Mouse (Mus musculus) intestine, embryonic 15.5 days (tissue): ENCODE results near the gene Ube2l6. TPM values are rescaled to one million over a fixed set of nuclear protein-coding genes. Genes with fewer than 3 reads are reported as not detected.
A peak's percentile ranks its signal among the peaks of the same experiment; 100 is the strongest.

Experiments used
- ATAC-seq: fragments of 200-750 bp; cut with Nextera tagmentation; 2 replicates; pipeline ENCODE4 v1.8.0; 2017; ENCODE audit warnings: moderate TSS enrichment, moderate library complexity
- H3K27ac ChIP-seq: fragments of 300-500 bp; sonication (generic); 2 replicates; pipeline ENCODE4 v1.5.1; 2015; ENCODE audit warnings: mild to moderate bottlenecking, inconsistent platforms
- H3K27me3 ChIP-seq: fragments of 300-500 bp; sonication (generic); replicated peaks from 2 replicates; pipeline ENCODE4 v1.6.1; 2015; ENCODE audit warnings: inconsistent platforms
- H3K36me3 ChIP-seq: fragments of 300-500 bp; sonication (generic); 2 replicates; pipeline ENCODE4 v1.6.1; 2015; ENCODE audit warnings: inconsistent platforms
- H3K4me1 ChIP-seq: fragments of 300-500 bp; sonication (generic); replicated peaks from 2 replicates; pipeline ENCODE4 v1.6.1; 2015; ENCODE audit warnings: inconsistent platforms
- H3K4me2 ChIP-seq: fragments of 300-500 bp; sonication (generic); replicated peaks from 2 replicates; pipeline ENCODE4 v1.6.1; 2015; ENCODE audit warnings: mild to moderate bottlenecking, inconsistent platforms
- H3K4me3 ChIP-seq: fragments of 300-500 bp; sonication (generic); replicated peaks from 2 replicates; pipeline ENCODE4 v1.5.1; 2015; ENCODE audit warnings: inconsistent platforms
- H3K9ac ChIP-seq: fragments of 300-500 bp; sonication (generic); 2 replicates; pipeline ENCODE4 v1.6.1; 2015; ENCODE audit warnings: inconsistent platforms
- H3K9me3 ChIP-seq: fragments of 300-500 bp; sonication (generic); 2 replicates; pipeline ENCODE4 v1.6.1; 2016; ENCODE audit warnings: inconsistent platforms
- WGBS: fragments of 180-500 bp; shearing (Covaris S2); methylation state at CpG from one replicate; pipeline ENCODE4 v1.1.7; 2015; 5-methylcytosine and 5-hydroxymethylcytosine counted together
- polyA plus RNA-seq: library from polyadenylated mRNA; unstranded; fragments of >200 nt; fragmentation: Nextera tagmentation; extraction: Ambion mirVana; gene quantifications from 2 replicates; pipeline ENCODE4 v1.2.1, GENCODE M21; 2015

Gene Ube2l6
- polyA plus RNA-seq, 1 experiment from 2014 or later = 46.5 TPM

GRCm38 (mm10) chr2:84822552-84822951 is 23.9 kb downstream of the Ube2l6 start, which contains the start of gene Smtnl1:
Gene Smtnl1 (minus strand): TSS chr2:84822652.
- H3K4me2 ChIP-seq = no peak within 1 kb of the TSS
- H3K9me3 ChIP-seq = no peaks in the 10 kb centered on the region
- no peak for ATAC-seq
- H3K4me3 ChIP-seq = no peak within 1 kb of the TSS
- no peak within 1 kb of the TSS for H3K9ac ChIP-seq
- 0 out of 2 replicates have a peak, but pooled peaks cover 4% of the 10 kb centered on the region for H3K4me1 ChIP-seq
- peaks cover 9% of the 10 kb centered on the region for H3K27me3 ChIP-seq
- no peaks in the 10 kb centered on the region for H3K36me3 ChIP-seq
- WGBS = 44% methylated on average over 13 of the region's 13 CpGs
- no peak within 1 kb of the TSS for H3K27ac ChIP-seq

DNA sequence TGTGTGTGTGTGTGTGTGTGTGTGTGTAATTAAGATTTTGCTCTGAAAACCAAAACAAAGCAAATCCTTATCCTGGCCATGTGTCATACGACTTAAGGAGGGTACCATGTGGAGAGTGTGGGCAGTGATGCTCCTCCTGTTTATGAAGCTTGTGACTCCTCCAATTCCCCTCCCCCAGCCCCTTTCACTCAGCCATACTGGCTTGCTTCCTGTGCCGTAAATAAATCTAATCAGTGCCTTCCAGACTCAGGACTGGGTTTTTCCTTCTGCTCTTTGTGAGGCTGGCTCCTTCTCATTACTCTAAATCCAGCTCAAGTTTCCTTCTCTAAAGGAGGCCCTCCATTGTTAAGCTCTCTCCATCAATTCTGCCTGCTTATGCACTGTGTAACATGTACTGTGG is 24.6 kb downstream of the Ube2l6 start:
- peaks cover 9% of the 10 kb centered on the region for H3K27me3 ChIP-seq
- no peak overlapping the region for H3K27ac ChIP-seq
- no peak overlapping the region for H3K4me2 ChIP-seq
- 25% methylated on average over 2 of the region's 2 CpGs for WGBS
- H3K4me1 ChIP-seq = 0 out of 2 replicates have a peak, but pooled peaks cover 9% of the 10 kb centered on the region
- no peak for ATAC-seq
- no peaks in the 10 kb centered on the region for H3K36me3 ChIP-seq
- H3K9me3 ChIP-seq = no peaks in the 10 kb centered on the region
- H3K4me3 ChIP-seq = no peak overlapping the region
- no peak overlapping the region for H3K9ac ChIP-seq

- Histone ChIP-seq H3K9me3 (no peaks in the 10 kb centered on the region), H3K4me3 (peak within 1 kb of the TSS; percentile 76), H3K9ac (peak within 1 kb of the TSS; percentile 60), H3K4me1 (0 out of 2 replicates have a peak, but pooled peaks cover 9% of the 10 kb centered on the region), H3K27me3 (no peaks in the 10 kb centered on the region; the same call in 1 of the 2 replicates), H3K4me2 (peak within 1 kb of the TSS; percentile 93), H3K36me3 (peaks cover 5% of the 10 kb centered on the region; the same call in 1 of the 2 replicates), H3K27ac (peak within 1 kb of the TSS; percentile 57)
- WGBS = under 1% methylated on average over 34 of the region's 34 CpGs
- ATAC-seq = peak; percentile 87
These were observed 28.1 kb downstream of the Ube2l6 start, which contains the start of gene Timm10 for GRCm38 (mm10) chr2:84826488-84827282. Gene Timm10 (plus strand): TSS chr2:84826997.

- peak; percentile 71 for ATAC-seq
- H3K9ac ChIP-seq = peak overlapping the region; percentile 60
- H3K27me3 ChIP-seq = no peaks in the 10 kb centered on the region
- peaks cover 9% of the 10 kb centered on the region; the same call in 1 of the 2 replicates for H3K4me1 ChIP-seq
- H3K4me3 ChIP-seq = peak overlapping the region; percentile 76
- under 1% methylated on average over 29 of the region's 29 CpGs for WGBS
- H3K36me3 ChIP-seq = peaks cover 5% of the 10 kb centered on the region; the same call in 1 of the 2 replicates
- no peaks in the 10 kb centered on the region for H3K9me3 ChIP-seq
- peak overlapping the region; percentile 93 for H3K4me2 ChIP-seq
- H3K27ac ChIP-seq = peak overlapping the region; percentile 57
These were observed 28.8 kb downstream of the Ube2l6 start for GRCm38 (mm10) chr2:84827283-84827920.

GRCm38 (mm10) chr2:84831666-84832391 is 33.2 kb downstream of the Ube2l6 start:
- Histone ChIP-seq H3K9ac (no peak overlapping the region; the same call in 1 of the 2 replicates), H3K4me3 (no peak overlapping the region), H3K36me3 (peaks cover 5% of the 10 kb centered on the region; the same call in 1 of the 2 replicates), H3K4me1 (peaks cover 7% of the 10 kb centered on the region; the same call in 1 of the 2 replicates), H3K4me2 (no peak overlapping the region), H3K9me3 (no peaks in the 10 kb centered on the region), H3K27me3 (no peaks in the 10 kb centered on the region), H3K27ac (peak overlapping the region; percentile 29)
- 29% methylated on average over 10 of the region's 10 CpGs for WGBS
- peak; percentile 73 for ATAC-seq

GRCm38 (mm10) chr2:84837107-84837506 is 38.5 kb downstream of the Ube2l6 start:
- Histone ChIP-seq H3K9ac (no peak overlapping the region), H3K9me3 (no peaks in the 10 kb centered on the region), H3K4me3 (no peak overlapping the region), H3K36me3 (no peaks in the 10 kb centered on the region), H3K4me1 (peaks cover 27% of the 10 kb centered on the region), H3K27ac (no peak overlapping the region), H3K4me2 (no peak overlapping the region), H3K27me3 (no peaks in the 10 kb centered on the region)
- 51% methylated on average over 8 of the region's 8 CpGs for WGBS
- ATAC-seq = no peak

- peaks cover 29% of the 10 kb centered on the region for H3K4me1 ChIP-seq
- 33% methylated on average over 9 of the region's 9 CpGs for WGBS
- no peak overlapping the region for H3K27ac ChIP-seq
- no peak overlapping the region for H3K4me3 ChIP-seq
- no peaks in the 10 kb centered on the region for H3K27me3 ChIP-seq
- ATAC-seq = no peak
- no peak overlapping the region for H3K9ac ChIP-seq
- no peaks in the 10 kb centered on the region for H3K36me3 ChIP-seq
- H3K9me3 ChIP-seq = no peaks in the 10 kb centered on the region
- H3K4me2 ChIP-seq = no peak overlapping the region
These were observed 39.4 kb downstream of the Ube2l6 start for GRCm38 (mm10) chr2:84837817-84838592.

DNA sequence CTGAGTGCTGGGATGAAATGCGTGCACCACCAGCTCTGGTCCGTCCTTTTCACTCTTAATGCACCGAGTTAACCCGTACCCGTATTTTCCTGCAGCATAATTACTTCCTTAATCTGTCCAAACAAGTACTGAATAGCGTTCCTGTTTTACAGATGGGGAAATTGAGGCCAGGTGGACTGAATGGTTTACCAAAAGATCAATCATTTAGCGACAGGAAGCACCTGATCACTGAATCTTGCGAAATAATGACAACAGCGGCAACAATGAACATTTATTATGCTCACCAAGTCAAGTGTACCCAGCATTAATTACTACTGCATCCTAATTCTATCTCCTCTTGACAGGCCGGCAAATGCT is 39.9 kb downstream of the Ube2l6 start, which contains the start of gene Slc43a1:
Slc43a1 (plus strand) TSS at position 258 of the 357 bp plus-strand sequence.
- peak within 1 kb of the TSS; percentile 60 for H3K4me3 ChIP-seq
- H3K27ac ChIP-seq = peak within 1 kb of the TSS; percentile 91
- peaks cover 29% of the 10 kb centered on the region for H3K4me1 ChIP-seq
- H3K27me3 ChIP-seq = no peaks in the 10 kb centered on the region
- WGBS = 34% methylated on average over 10 of the region's 10 CpGs
- H3K9ac ChIP-seq = peak within 1 kb of the TSS; percentile 77
- ATAC-seq = no peak
- H3K9me3 ChIP-seq = no peaks in the 10 kb centered on the region
- H3K4me2 ChIP-seq = peak within 1 kb of the TSS; percentile 97
- H3K36me3 ChIP-seq = no peaks in the 10 kb centered on the region

DNA sequence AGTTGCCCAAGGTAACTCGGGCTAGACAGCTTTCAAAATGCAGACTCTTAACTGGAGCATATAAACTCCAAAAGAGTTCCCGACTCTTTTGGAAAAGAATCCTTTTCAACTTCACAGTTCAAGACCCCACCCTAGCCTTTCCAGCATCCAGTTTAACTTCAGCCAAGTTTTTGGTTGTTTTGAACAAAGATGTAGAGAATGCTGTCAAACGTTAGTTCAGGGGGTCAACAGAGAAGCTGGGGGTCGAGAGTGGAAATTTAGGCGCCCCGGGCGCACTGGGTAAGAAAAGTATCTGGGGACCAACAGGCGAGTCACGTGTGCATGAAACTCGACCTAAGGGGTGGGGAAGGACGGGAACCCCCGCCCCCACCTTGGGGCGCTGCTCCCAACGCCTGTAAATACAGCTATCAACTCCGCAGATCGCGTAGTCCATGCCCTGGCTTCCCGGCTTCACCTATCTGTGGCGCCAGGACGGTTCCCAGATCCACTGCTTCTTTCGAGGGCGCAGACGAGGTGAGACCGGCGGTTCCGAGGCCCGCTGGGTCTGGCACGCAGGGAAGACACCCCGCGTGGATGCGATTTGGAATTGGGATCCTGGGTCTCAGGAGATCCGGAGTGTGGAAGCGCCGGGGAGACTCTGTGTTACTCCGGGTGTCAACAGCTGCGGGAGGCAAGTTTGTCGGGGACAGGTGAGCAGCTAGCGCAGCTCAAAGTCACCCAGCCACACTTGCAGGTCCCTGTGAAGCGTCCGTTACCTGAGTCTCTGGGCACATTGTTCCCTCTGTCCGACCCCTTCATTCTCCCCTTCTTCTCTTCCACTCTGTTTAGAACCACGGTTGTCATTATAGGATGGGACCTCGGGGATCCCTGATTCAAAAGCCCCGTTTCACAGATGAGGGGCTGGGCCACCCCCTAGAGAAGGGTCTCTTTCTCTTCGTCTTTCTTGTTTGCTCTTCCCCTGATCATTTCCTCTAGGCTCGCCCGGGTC is 40.7 kb downstream of the Ube2l6 start:
- Histone ChIP-seq H3K4me1 (peaks cover 29% of the 10 kb centered on the region), H3K27me3 (no peaks in the 10 kb centered on the region), H3K27ac (peak overlapping the region; percentile 91), H3K4me2 (peak overlapping the region; percentile 97), H3K36me3 (no peaks in the 10 kb centered on the region), H3K9me3 (no peaks in the 10 kb centered on the region), H3K9ac (peak overlapping the region; percentile 77), H3K4me3 (peak overlapping the region; percentile 60)
- under 1% methylated on average over 47 of the region's 47 CpGs for WGBS
- peak; percentile 50 for ATAC-seq

GRCm38 (mm10) chr2:84840016-84840747 is 41.6 kb downstream of the Ube2l6 start:
- H3K4me3 ChIP-seq = peak overlapping the region; percentile 60
- no peaks in the 10 kb centered on the region for H3K9me3 ChIP-seq
- peak overlapping the region; percentile 97 for H3K4me2 ChIP-seq
- peak; percentile 88 for ATAC-seq
- H3K27me3 ChIP-seq = no peaks in the 10 kb centered on the region
- H3K9ac ChIP-seq = peak overlapping the region; percentile 77
- no peaks in the 10 kb centered on the region for H3K36me3 ChIP-seq
- peak overlapping the region; percentile 91 for H3K27ac ChIP-seq
- WGBS = under 1% methylated on average over 54 of the region's 54 CpGs
- H3K4me1 ChIP-seq = peaks cover 29% of the 10 kb centered on the region
